19 mouse cellular contexts compared by ENCODE assay signal in the genomic region with DNA sequence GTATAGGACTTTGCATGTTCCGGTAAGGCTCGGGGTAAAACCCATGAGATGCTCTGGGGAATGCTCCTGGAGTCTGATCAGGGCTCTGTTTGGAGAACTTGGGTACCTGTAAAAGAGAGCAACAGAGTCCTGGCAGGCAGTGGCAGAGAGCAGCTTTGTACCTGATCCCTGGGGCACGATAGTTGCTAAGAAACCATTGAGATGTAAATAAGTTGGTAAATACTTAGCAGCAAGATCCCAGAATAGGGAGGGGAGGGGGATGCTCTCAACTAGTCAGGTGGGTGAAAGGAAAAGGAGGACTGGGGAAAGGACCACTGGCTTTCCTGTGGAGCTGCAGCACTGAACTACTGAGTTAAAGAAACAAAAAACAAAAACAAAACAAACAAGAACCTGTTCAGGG. TPM values are rescaled to one million over a fixed set of nuclear protein-coding genes. Genes with fewer than 3 reads are reported as not detected.
DNase-seq lines count a peak whose midpoint lies in the region; ATAC-seq and TF ChIP-seq lines count a peak whose summit lies in the region.
"Had no signal": no experiment of that assay in that cellular context is flagged by ENCODE, and none has a peak within 500 bp of the region (broad histone marks: within the 10 kb centered on the region; RNA-seq: fewer than 3 reads in every experiment).

No protein-coding gene starts in this region.

- ATAC-seq in midbrain, embryonic 14.5 days (ENCODE audit: low FRiP score, low TSS enrichment), result no peak
- no peak for ATAC-seq in hindbrain, embryonic 14.5 days (ENCODE audit: low FRiP score)
- ATAC-seq: forebrain, embryonic 14.5 days; hindbrain, postnatal 0 days had no signal

- DNase-seq in cerebellum, adult 9-11 months, result peak; percentile 3
- DNase-seq in cerebellum, adult 9-10 months, result no peak
- peak; percentile 39 for DNase-seq in heart, embryonic 10.5 days (ENCODE audit: low spot score)
- no peak for DNase-seq in heart, postnatal 14 days
- peak; percentile 26 for DNase-seq in ES-E14 (ENCODE audit: low read depth, low spot score)
- no peak for DNase-seq in midbrain, embryonic 14.5 days
- DNase-seq in hindbrain, embryonic 14.5 days (ENCODE audit: low spot score), result no peak
- DNase-seq: adrenal gland, postnatal 10 days; cerebellum, adult 18-20 months; cerebellum, postnatal 36 days; gastrocnemius, postnatal 10 days; heart, postnatal 4 days; kidney, adult 11 months had no signal

- no peak overlapping the region for H3K4me3 ChIP-seq in heart, embryonic 10.5 days
- no peak overlapping the region for H3K4me3 ChIP-seq in ES-E14 (ENCODE audit: insufficient read depth in 1 of 2, low read depth in 1 of 2, low read length in 2 of 2, poor library complexity in 1 of 2, severe bottlenecking in 1 of 2)
- H3K4me3 ChIP-seq in midbrain, embryonic 14.5 days (replicated peaks; ENCODE audit: low read depth, low read length), result no peak overlapping the region
- no peak overlapping the region for H3K4me3 ChIP-seq in hindbrain, embryonic 14.5 days (replicated peaks; ENCODE audit: low read length)
- H3K4me3 ChIP-seq: embryonic facial prominence, embryonic 10.5 days; heart, adult 2 months; heart, embryonic 13.5 days; hindbrain, embryonic 12.5 days had no signal

- H3K27ac ChIP-seq in heart, embryonic 10.5 days, result no peak overlapping the region
- H3K27ac ChIP-seq in ES-E14 (ENCODE audit: insufficient read depth, low read depth, low read length, poor library complexity, severe bottlenecking), result no peak overlapping the region
- no peak overlapping the region for H3K27ac ChIP-seq in midbrain, embryonic 14.5 days (replicated peaks; ENCODE audit: low read depth, low read length)
- no peak overlapping the region for H3K27ac ChIP-seq in hindbrain, embryonic 14.5 days
- H3K27ac ChIP-seq: embryonic facial prominence, embryonic 10.5 days; heart, adult 2 months; heart, embryonic 13.5 days; hindbrain, embryonic 12.5 days; hindbrain, postnatal 0 days had no signal

- peaks cover 49% of the 10 kb centered on the region for H3K27me3 ChIP-seq in heart, embryonic 10.5 days (ENCODE audit: insufficient read depth, poor library complexity, severe bottlenecking)
- H3K27me3 ChIP-seq in midbrain, embryonic 14.5 days (ENCODE audit: control insufficient read depth, insufficient read depth, low read length), result no peaks in the 10 kb centered on the region
- no peaks in the 10 kb centered on the region for H3K27me3 ChIP-seq in hindbrain, embryonic 14.5 days (ENCODE audit: control insufficient read depth, insufficient read depth, low read length)

- H3K9ac ChIP-seq in ES-E14 (ENCODE audit: insufficient read depth, low read depth, low read length, poor library complexity, severe bottlenecking), result no peak overlapping the region
- H3K9ac ChIP-seq in midbrain, embryonic 14.5 days (replicated peaks; ENCODE audit: low read length), result no peak overlapping the region
- H3K9ac ChIP-seq in hindbrain, embryonic 14.5 days, result no peak overlapping the region
- H3K9ac ChIP-seq: heart, embryonic 13.5 days; hindbrain, embryonic 12.5 days had no signal

- H3K9me3 ChIP-seq in heart, embryonic 10.5 days, result no peaks in the 10 kb centered on the region
- H3K9me3 ChIP-seq in ES-E14 (ENCODE audit: control insufficient read depth, insufficient read depth, low read depth, low read length), result no peaks in the 10 kb centered on the region
- H3K9me3 ChIP-seq in midbrain, embryonic 14.5 days (ENCODE audit: control insufficient read depth, low read length), result no peaks in the 10 kb centered on the region
- no peaks in the 10 kb centered on the region for H3K9me3 ChIP-seq in hindbrain, embryonic 14.5 days (ENCODE audit: control insufficient read depth, low read length)
- H3K9me3 ChIP-seq: embryonic facial prominence, embryonic 10.5 days; heart, embryonic 13.5 days; hindbrain, embryonic 12.5 days had no signal

- in situ Hi-C loops in ES-E14 (cut with MboI; ENCODE audit: low sequenced_read_pairs in 2 of 2, unreplicated experiment in 2 of 2), result no loop called here

- no peak overlapping the region for H3K4me2 ChIP-seq in midbrain, embryonic 14.5 days (ENCODE audit: low read length)
- H3K4me2 ChIP-seq in hindbrain, embryonic 14.5 days (replicated peaks), result no peak overlapping the region
- H3K4me2 ChIP-seq: heart, embryonic 13.5 days; hindbrain, embryonic 12.5 days had no signal

- WGBS in heart, embryonic 10.5 days, result 57% methylated on average over 3 of the region's 3 CpGs
- 41% methylated on average over 3 of the region's 3 CpGs for WGBS in midbrain, embryonic 14.5 days
- 39% methylated on average over 3 of the region's 3 CpGs for WGBS in hindbrain, embryonic 14.5 days

- H3K36me3 ChIP-seq in heart, embryonic 10.5 days, result no peaks in the 10 kb centered on the region
- H3K36me3 ChIP-seq in ES-E14 (ENCODE audit: control insufficient read depth, insufficient read depth, low read length, poor library complexity, severe bottlenecking), result no peaks in the 10 kb centered on the region
- peaks cover 11% of the 10 kb centered on the region; the same call in 1 of the 2 replicates for H3K36me3 ChIP-seq in midbrain, embryonic 14.5 days (ENCODE audit: control insufficient read depth, insufficient read depth, low read length)
- H3K36me3 ChIP-seq in hindbrain, embryonic 14.5 days (replicated peaks; ENCODE audit: control insufficient read depth, insufficient read depth), result 0 out of 2 replicates have a peak, but pooled peaks cover 7% of the 10 kb centered on the region
- H3K36me3 ChIP-seq: embryonic facial prominence, embryonic 10.5 days; heart, embryonic 13.5 days; hindbrain, embryonic 12.5 days had no signal

- intact Hi-C loops in heart, postnatal 14 days (cut with DNase I), result no loop called here

- no peaks in the 10 kb centered on the region for H3K4me1 ChIP-seq in heart, embryonic 10.5 days
- no peaks in the 10 kb centered on the region for H3K4me1 ChIP-seq in ES-E14 (ENCODE audit: control insufficient read depth in 2 of 2, insufficient read depth in 2 of 2, low read length in 2 of 2, poor library complexity in 1 of 2)
- H3K4me1 ChIP-seq in midbrain, embryonic 14.5 days (ENCODE audit: control insufficient read depth, insufficient read depth, low read length), result peaks cover 33% of the 10 kb centered on the region
- peaks cover 22% of the 10 kb centered on the region; the same call in 1 of the 2 replicates for H3K4me1 ChIP-seq in hindbrain, embryonic 14.5 days (replicated peaks; ENCODE audit: control insufficient read depth, insufficient read depth, low read length)
- H3K4me1 ChIP-seq: heart, embryonic 13.5 days had no signal

TF ChIP-seq in ES-E14, 5 proteins besides CTCF, POLR2A, EP300 and RAD21:
- TF ChIP-seq MAFK (IDR thresholded peaks at IDR 0.05; ENCODE audit: insufficient read depth, low read depth, low read length) (no peak), ZC3H11A (IDR thresholded peaks at IDR 0.05; ENCODE audit: borderline replicate concordance, low read depth, low read length) (no peak), CHD2 (IDR thresholded peaks at IDR 0.05; ENCODE audit: low read depth, low read length) (no peak), ZNF384 (IDR thresholded peaks at IDR 0.05; ENCODE audit: low read depth, low read length) (no peak), HCFC1 (IDR thresholded peaks at IDR 0.05; ENCODE audit: borderline replicate concordance, insufficient read depth, low read length) (no peak)

RNA-seq across cellular contexts. Expression of a gene that starts 12.5 kb away (rescaled TPM):
- 0.52 and 1.3 TPM in 2 replicates for polyA plus RNA-seq in heart, embryonic 10.5 days (2016; fragmentation: Nextera tagmentation; extraction: Ambion mirVana)
- 10 to 100 TPM; 10.8 to 12.7 TPM for total RNA-seq in heart, postnatal 14 days (2021)
- 0.27 and 0.32 TPM in 2 replicates for total RNA-seq in ES-E14 (2012; rRNA removed)
- polyA plus RNA-seq in midbrain, embryonic 14.5 days (2014; fragmentation: Nextera tagmentation; extraction: Ambion mirVana), result 93.9 and 96.1 TPM in 2 replicates
- 52.2 TPM in 2 replicates for polyA plus RNA-seq in hindbrain, embryonic 14.5 days (2014; fragmentation: Nextera tagmentation; extraction: Ambion mirVana)

Comparison
In these comparisons a context has a peak if more than half of its experiments do, and no peak if none do; other contexts are left out.
1. DNase-seq: peak in cerebellum, adult 9-11 months (single experiment), heart, embryonic 10.5 days (single experiment) and ES-E14 (single experiment); none in cerebellum, adult 9-10 months (single experiment), heart, postnatal 14 days (0 of 2), midbrain, embryonic 14.5 days (single experiment) and hindbrain, embryonic 14.5 days (single experiment).
2. RNA of a gene that starts 12.5 kb away (polyA plus RNA-seq): 93.9 to 96.1 TPM in midbrain, embryonic 14.5 days and 52.2 TPM in hindbrain, embryonic 14.5 days; 0.52 to 1.3 TPM in heart, embryonic 10.5 days; every median in the first group is over 10 times any median in the second.